Mouse (Mus musculus) heart, postnatal 0 days (tissue): ENCODE results near the gene Abcb11.
"Not testable (repeated sequence)": the region's sequence is repeated elsewhere in the genome, so short reads cannot be mapped to it uniquely, and the experiment has no call there.

Experiments used
- CTCF ChIP-seq: IDR thresholded peaks from 2 replicates; pipeline ENCODE4 v1.5.1; 2016; ENCODE audit warnings: antibody characterized with exemption, control low read depth, low read depth
- EP300 ChIP-seq: IDR thresholded peaks from 2 replicates; pipeline ENCODE4 v1.6.1; 2016; ENCODE audit warnings: antibody characterized with exemption, low read depth

GRCm38 (mm10) chr2:69331523-69331922, 10.9 kb downstream of the Abcb11 start:
- not testable (repeated sequence) for TF ChIP-seq CTCF, EP300
